Mouse (Mus musculus) heart, embryonic 15.5 days (tissue): ENCODE data around the gene Tnxb. TPM values are rescaled to one million over a fixed set of nuclear protein-coding genes. Genes with fewer than 3 reads are reported as not detected.

Experiments
- ATAC-seq: fragments of 200-750 bp; cut with Nextera tagmentation; replicated peaks from 2 replicates; pipeline ENCODE4 v1.8.0; 2017; ENCODE audit warnings: low read depth, moderate TSS enrichment; ENCODE audit not compliant: insufficient number of reproducible peaks, insufficient read depth, low FRiP score
- H3K27ac ChIP-seq: fragments of 300-500 bp; sonication (generic); 2 replicates; pipeline ENCODE4 v1.5.1; 2015; ENCODE audit warnings: mild to moderate bottlenecking, inconsistent platforms
- H3K27me3 ChIP-seq: fragments of 300-500 bp; sonication (generic); 2 replicates; pipeline ENCODE4 v1.6.1; 2015; ENCODE audit warnings: inconsistent platforms
- H3K36me3 ChIP-seq: fragments of 300-500 bp; sonication (generic); 2 replicates; pipeline ENCODE4 v1.6.1; 2015; ENCODE audit warnings: mild to moderate bottlenecking, inconsistent platforms
- H3K4me1 ChIP-seq: fragments of 300-500 bp; sonication (generic); replicated peaks from 2 replicates; pipeline ENCODE4 v1.6.1; 2015; ENCODE audit warnings: inconsistent platforms
- H3K4me2 ChIP-seq: fragments of 300-500 bp; sonication (generic); 2 replicates; pipeline ENCODE4 v1.6.1; 2015; ENCODE audit warnings: inconsistent platforms, mild to moderate bottlenecking, moderate library complexity
- H3K4me3 ChIP-seq: fragments of 300-500 bp; sonication (generic); 2 replicates; pipeline ENCODE4 v1.5.1; 2015; ENCODE audit warnings: mild to moderate bottlenecking, inconsistent platforms
- H3K9ac ChIP-seq: fragments of 300-500 bp; sonication (generic); 2 replicates; pipeline ENCODE4 v1.6.1; 2015; ENCODE audit warnings: mild to moderate bottlenecking, inconsistent platforms
- H3K9me3 ChIP-seq: fragments of 300-500 bp; sonication (generic); replicated peaks from 2 replicates; pipeline ENCODE4 v1.6.1; 2016; ENCODE audit warnings: inconsistent platforms
- WGBS: fragments of 180-500 bp; shearing (Covaris S2); methylation state at CpG from one replicate; pipeline ENCODE4 v1.1.7; 2015; ENCODE audit warnings: mixed read lengths; 5-methylcytosine and 5-hydroxymethylcytosine counted together
- polyA plus RNA-seq: library from polyadenylated mRNA; unstranded; fragments of >200 nt; fragmentation: Nextera tagmentation; extraction: Ambion mirVana; gene quantifications from 2 replicates; pipeline ENCODE4 v1.2.1, GENCODE M21; 2015

Tnxb gene
- polyA plus RNA-seq, 1 experiment from 2014 or later, result 2.3 TPM

GRCm38 (mm10) chr17:34675205-34676092, 5.1 kb downstream of the Tnxb start:
- WGBS, result 40% methylated on average over 13 of the region's 13 CpGs
- Histone ChIP-seq H3K4me2 (no peak overlapping the region), H3K27me3 (peaks cover 81% of the 10 kb centered on the region), H3K9ac (no peak overlapping the region), H3K4me1 (peaks cover 34% of the 10 kb centered on the region), H3K9me3 (no peaks in the 10 kb centered on the region), H3K27ac (no peak overlapping the region), H3K36me3 (no peaks in the 10 kb centered on the region), H3K4me3 (no peak overlapping the region)
- ATAC-seq, result no peak

DNA sequence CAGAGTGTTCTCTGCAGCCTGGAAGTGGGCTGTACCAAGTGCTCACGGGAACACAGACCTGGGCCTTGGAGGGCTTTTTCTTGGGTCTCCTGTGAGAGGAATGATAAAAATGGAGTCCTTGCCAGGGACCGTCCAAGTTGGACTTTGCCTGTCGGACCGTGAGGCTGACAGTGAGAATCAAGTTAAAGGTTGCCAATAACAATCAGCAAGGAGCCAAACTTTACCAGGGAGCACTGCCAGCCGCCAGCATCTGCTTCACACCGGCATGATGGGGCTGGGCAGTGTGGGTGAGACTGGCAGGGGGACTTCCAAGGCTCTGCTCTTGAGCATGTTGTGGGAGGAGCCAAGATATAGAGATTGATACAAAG, 5.7 kb downstream of the Tnxb start:
- WGBS, result 50% methylated on average over 6 of the region's 6 CpGs

DNA sequence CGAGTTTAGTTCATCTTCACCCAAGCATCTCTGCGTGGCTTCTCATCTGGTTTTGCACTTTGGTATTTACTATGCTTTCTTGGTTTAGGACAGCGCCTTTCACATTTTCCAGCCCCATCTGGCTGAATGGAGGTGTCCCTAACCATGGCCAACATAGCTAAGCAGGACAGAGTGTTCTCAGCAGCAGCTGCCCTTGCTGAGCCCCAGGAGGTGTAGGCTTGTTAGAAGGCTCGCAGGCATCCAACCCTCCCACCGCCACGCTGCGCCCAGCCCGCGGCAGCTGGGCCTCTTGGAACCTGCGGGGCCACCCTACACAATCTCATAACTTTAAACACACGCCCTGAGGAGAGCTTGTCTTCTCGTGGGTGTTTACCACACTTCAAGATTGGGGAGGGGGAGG, 6.3 kb downstream of the Tnxb start:
- H3K9ac ChIP-seq, result no peak overlapping the region
- peaks cover 33% of the 10 kb centered on the region for H3K4me1 ChIP-seq
- ATAC-seq, result no peak
- no peaks in the 10 kb centered on the region for H3K36me3 ChIP-seq
- no peak overlapping the region for H3K27ac ChIP-seq
- H3K9me3 ChIP-seq, result no peaks in the 10 kb centered on the region
- no peak overlapping the region for H3K4me3 ChIP-seq
- 71% methylated on average over 12 of the region's 12 CpGs for WGBS
- H3K27me3 ChIP-seq, result peaks cover 69% of the 10 kb centered on the region
- no peak overlapping the region for H3K4me2 ChIP-seq

More for the DNA sequence above, 5.7 kb downstream of the Tnxb start:
- H3K4me3 ChIP-seq, result no peak overlapping the region
- H3K4me1 ChIP-seq, result peaks cover 33% of the 10 kb centered on the region
- no peak overlapping the region for H3K4me2 ChIP-seq
- no peak overlapping the region for H3K27ac ChIP-seq
- no peaks in the 10 kb centered on the region for H3K36me3 ChIP-seq
- no peak for ATAC-seq
- H3K9me3 ChIP-seq, result no peaks in the 10 kb centered on the region
- H3K27me3 ChIP-seq, result peaks cover 75% of the 10 kb centered on the region
- no peak overlapping the region for H3K9ac ChIP-seq

GRCm38 (mm10) chr17:34680191-34680590, 9.9 kb downstream of the Tnxb start:
- H3K9me3 ChIP-seq, result no peaks in the 10 kb centered on the region
- no peak overlapping the region for H3K4me2 ChIP-seq
- no peak overlapping the region for H3K27ac ChIP-seq
- H3K27me3 ChIP-seq, result peaks cover 49% of the 10 kb centered on the region
- H3K36me3 ChIP-seq, result no peaks in the 10 kb centered on the region
- H3K4me3 ChIP-seq, result no peak overlapping the region
- ATAC-seq, result no peak
- peaks cover 49% of the 10 kb centered on the region for H3K4me1 ChIP-seq
- WGBS, result 76% methylated on average over 26 of the region's 26 CpGs
- H3K9ac ChIP-seq, result no peak overlapping the region

DNA sequence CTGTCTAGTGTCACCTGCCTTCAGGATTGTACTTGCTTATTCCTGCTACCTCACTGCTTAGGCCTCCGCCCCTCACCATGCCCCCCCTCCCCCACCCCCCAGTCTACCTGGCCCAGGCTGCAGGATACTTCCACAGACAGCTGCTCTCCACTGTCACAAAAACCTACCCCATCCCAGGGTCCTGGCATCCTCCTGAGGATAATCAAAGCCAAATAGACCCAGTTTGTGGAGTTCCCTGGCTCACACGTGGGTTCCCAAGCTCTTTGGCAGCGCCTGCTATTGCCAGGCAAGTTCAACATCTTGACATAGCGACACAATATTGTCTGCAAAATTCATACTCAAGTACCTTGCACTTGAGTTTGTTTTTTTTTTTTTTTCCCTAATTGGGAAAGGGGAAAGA, 10.3 kb downstream of the Tnxb start:
- Histone ChIP-seq H3K27me3 (peaks cover 49% of the 10 kb centered on the region), H3K27ac (no peak overlapping the region), H3K36me3 (no peaks in the 10 kb centered on the region), H3K9me3 (no peaks in the 10 kb centered on the region), H3K9ac (no peak overlapping the region), H3K4me1 (peaks cover 49% of the 10 kb centered on the region), H3K4me3 (no peak overlapping the region), H3K4me2 (no peak overlapping the region)
- no peak for ATAC-seq
- 85% methylated on average over 4 of the region's 4 CpGs for WGBS

DNA sequence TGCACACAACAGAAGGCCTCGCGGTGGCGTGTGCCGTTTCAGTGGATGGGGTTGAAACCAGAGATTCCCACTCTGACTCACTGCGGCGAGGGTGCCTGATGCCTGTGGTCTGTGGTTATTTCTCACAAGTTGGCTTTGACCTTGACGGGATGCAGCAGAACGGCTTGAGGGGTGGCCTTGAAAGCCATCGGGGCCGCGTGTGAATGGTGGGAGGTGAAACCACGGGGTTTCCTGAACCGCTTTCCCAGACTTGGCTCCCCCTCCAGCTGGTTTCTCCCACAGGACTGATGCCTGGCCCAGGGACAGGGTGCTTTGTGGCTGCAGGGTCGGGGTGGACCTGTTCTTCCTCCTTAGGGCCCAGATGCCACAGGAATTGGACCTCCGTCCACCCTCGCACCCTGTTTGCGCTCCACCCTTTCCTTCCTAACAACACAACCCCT, 10.8 kb downstream of the Tnxb start:
- H3K4me1 ChIP-seq, result peaks cover 49% of the 10 kb centered on the region
- no peaks in the 10 kb centered on the region for H3K36me3 ChIP-seq
- no peak for ATAC-seq
- no peak overlapping the region for H3K4me2 ChIP-seq
- H3K27ac ChIP-seq, result no peak overlapping the region
- peaks cover 45% of the 10 kb centered on the region for H3K27me3 ChIP-seq
- H3K9ac ChIP-seq, result no peak overlapping the region
- 59% methylated on average over 17 of the region's 17 CpGs for WGBS
- no peak overlapping the region for H3K4me3 ChIP-seq
- no peaks in the 10 kb centered on the region for H3K9me3 ChIP-seq

GRCm38 (mm10) chr17:34681881-34682536, 11.7 kb downstream of the Tnxb start:
- 60% methylated on average over 11 of the region's 11 CpGs for WGBS
- no peaks in the 10 kb centered on the region for H3K9me3 ChIP-seq
- no peak overlapping the region for H3K9ac ChIP-seq
- H3K27ac ChIP-seq, result no peak overlapping the region
- H3K4me2 ChIP-seq, result no peak overlapping the region
- no peak for ATAC-seq
- peaks cover 39% of the 10 kb centered on the region for H3K27me3 ChIP-seq
- peaks cover 48% of the 10 kb centered on the region for H3K4me1 ChIP-seq
- H3K36me3 ChIP-seq, result no peaks in the 10 kb centered on the region
- H3K4me3 ChIP-seq, result no peak overlapping the region

GRCm38 (mm10) chr17:34683179-34683578, 12.8 kb downstream of the Tnxb start:
- no peak overlapping the region for H3K4me3 ChIP-seq
- H3K4me1 ChIP-seq, result peaks cover 48% of the 10 kb centered on the region
- no peak overlapping the region for H3K9ac ChIP-seq
- H3K27me3 ChIP-seq, result peaks cover 28% of the 10 kb centered on the region
- H3K9me3 ChIP-seq, result no peaks in the 10 kb centered on the region
- no peaks in the 10 kb centered on the region for H3K36me3 ChIP-seq
- no peak overlapping the region for H3K4me2 ChIP-seq
- WGBS, result 67% methylated on average over 8 of the region's 8 CpGs
- H3K27ac ChIP-seq, result no peak overlapping the region
- no peak for ATAC-seq

DNA sequence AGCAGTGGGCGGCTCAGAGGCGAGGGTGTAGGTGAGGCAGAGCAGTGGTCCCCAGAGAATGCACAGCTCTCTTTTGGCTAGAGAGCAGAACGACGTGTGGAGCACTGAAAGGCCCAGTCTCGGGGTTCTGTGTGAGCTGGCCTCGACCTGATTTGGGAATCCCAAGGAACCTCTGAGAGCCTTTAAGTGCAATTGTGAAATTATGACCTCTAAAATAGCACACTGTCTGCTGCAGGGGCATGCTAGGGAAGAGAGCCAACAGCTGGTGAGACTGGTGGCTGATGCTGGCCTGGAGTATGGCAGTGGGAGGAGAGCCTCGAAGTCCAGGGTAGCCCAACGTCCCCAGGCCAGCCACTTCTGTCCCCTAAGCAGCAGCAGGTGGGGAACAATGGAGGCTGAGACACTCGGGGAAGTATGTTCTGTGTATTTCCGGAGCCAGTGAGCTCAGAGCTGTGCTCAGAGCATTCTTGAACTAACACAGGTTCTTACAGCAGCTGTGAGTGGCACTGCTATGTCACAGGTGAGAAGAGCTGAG, 13.4 kb downstream of the Tnxb start:
- no peak for ATAC-seq
- Histone ChIP-seq H3K9ac (no peak overlapping the region), H3K27me3 (peaks cover 23% of the 10 kb centered on the region), H3K27ac (peak overlapping the region; percentile 75; the same call in 1 of the 2 replicates), H3K9me3 (no peaks in the 10 kb centered on the region), H3K4me2 (no peak overlapping the region), H3K36me3 (no peaks in the 10 kb centered on the region), H3K4me3 (no peak overlapping the region), H3K4me1 (peaks cover 48% of the 10 kb centered on the region)
- 65% methylated on average over 10 of the region's 10 CpGs for whole genome bisulfite sequencing

- H3K27ac ChIP-seq, result peak overlapping the region; percentile 75
- ATAC-seq, result no peak
- H3K27me3 ChIP-seq, result peaks cover 17% of the 10 kb centered on the region
- no peak overlapping the region for H3K9ac ChIP-seq
- H3K9me3 ChIP-seq, result no peaks in the 10 kb centered on the region
- peaks cover 48% of the 10 kb centered on the region for H3K4me1 ChIP-seq
- no peaks in the 10 kb centered on the region for H3K36me3 ChIP-seq
- 37% methylated on average over 9 of the region's 9 CpGs for WGBS
- H3K4me3 ChIP-seq, result no peak overlapping the region
- no peak overlapping the region for H3K4me2 ChIP-seq
These were observed 14.0 kb downstream of the Tnxb start for GRCm38 (mm10) chr17:34684253-34684893.
